Mouse (Mus musculus) liver, adult (tissue): ENCODE data around the gene Gm11127.
"Not testable (repeated sequence)": the region's sequence is repeated elsewhere in the genome, so short reads cannot be mapped to it uniquely, and the experiment has no call there.

Experiments used
- GATA4 ChIP-seq: IDR thresholded peaks from 2 replicates; pipeline ENCODE4 v1.6.1; 2014; ENCODE audit warnings: mild to moderate bottlenecking, low read length; ENCODE audit not compliant: insufficient replicate concordance

Gene Gm11127

GRCm38 (mm10) chr17:36058362-36058761 lies at the start of gene Gm11127:
Gene Gm11127 (minus strand): TSS chr17:36058371.
- TF ChIP-seq GATA4: not testable (repeated sequence)

GRCm38 (mm10) chr17:36093936-36094335 lies 35.8 kb upstream of the Gm11127 start:
- TF ChIP-seq GATA4: no peak

- no peak for TF ChIP-seq GATA4
Observed at GRCm38 (mm10) chr17:36083870-36084451, 25.8 kb upstream of the Gm11127 start.

GRCm38 (mm10) chr17:36083266-36083869 lies 25.2 kb upstream of the Gm11127 start:
- no peak for TF ChIP-seq GATA4

- TF ChIP-seq GATA4: no peak
Observed at GRCm38 (mm10) chr17:36060829-36061228, 2.7 kb upstream of the Gm11127 start.

- no peak for TF ChIP-seq GATA4
Observed at GRCm38 (mm10) chr17:36043286-36043685, 14.9 kb downstream of the Gm11127 start.

GRCm38 (mm10) chr17:36042610-36043169 lies 15.5 kb downstream of the Gm11127 start, which contains the start of the genes H2-T22 and Gm6034:
Gene H2-T22 (minus strand): TSS chr17:36042747.
Gene Gm6034 (plus strand): TSS chr17:36042961.
- not testable (repeated sequence) for TF ChIP-seq GATA4

GRCm38 (mm10) chr17:36032351-36032875 lies 25.8 kb downstream of the Gm11127 start, which contains the start of gene H2-T23:
Gene H2-T23 (minus strand): TSS chr17:36032855.
- TF ChIP-seq GATA4: not testable (repeated sequence)

GRCm38 (mm10) chr17:36030046-36030702 lies 28.0 kb downstream of the Gm11127 start:
- TF ChIP-seq GATA4: peak; percentile 60; the same call in 1 of the 2 replicates

- TF ChIP-seq GATA4: no peak
Observed at GRCm38 (mm10) chr17:36028879-36029619, 29.1 kb downstream of the Gm11127 start.

GRCm38 (mm10) chr17:36027663-36028062 lies 30.5 kb downstream of the Gm11127 start:
- no peak for TF ChIP-seq GATA4

- no peak for TF ChIP-seq GATA4
Observed at GRCm38 (mm10) chr17:36025901-36026300, 32.3 kb downstream of the Gm11127 start.

- TF ChIP-seq GATA4: peak; percentile 75; the same call in 1 of the 2 replicates
Observed at GRCm38 (mm10) chr17:36025197-36025596, 33.0 kb downstream of the Gm11127 start.

GRCm38 (mm10) chr17:36023710-36024654 lies 34.2 kb downstream of the Gm11127 start:
- TF ChIP-seq GATA4: peak; percentile 66; the same call in 1 of the 2 replicates
